Mouse (Mus musculus) ES-E14 (cell line): Measurements from ENCODE around the gene Lpin1.

ENCODE experiments used
- MAFK ChIP-seq: IDR thresholded peaks from 2 replicates; pipeline ENCODE4 v1.6.1; 2014; ENCODE audit warnings: mild to moderate bottlenecking, low read depth, low read length, inconsistent platforms; ENCODE audit not compliant: insufficient read depth
- ZC3H11A ChIP-seq: IDR thresholded peaks from 2 replicates; pipeline ENCODE4 v1.6.1; 2012; ENCODE audit warnings: low read depth, mild to moderate bottlenecking, inconsistent platforms, low read length, borderline replicate concordance
- ZNF384 ChIP-seq: IDR thresholded peaks from 2 replicates; pipeline ENCODE4 v1.6.1; 2012; ENCODE audit warnings: low read depth, low read length, inconsistent platforms

GRCm38 (mm10) chr12:16557271-16557670 lies 53.5 kb downstream of the Lpin1 start:
- TF ChIP-seq ZNF384: no peak
- TF ChIP-seq MAFK: no peak
- no peak for TF ChIP-seq ZC3H11A
